Mouse (Mus musculus): ENCODE results near the gene Pola2. TPM values are rescaled to one million over a fixed set of nuclear protein-coding genes. Genes with fewer than 3 reads are reported as not detected.
A peak's percentile ranks its signal among the peaks of the same experiment; 100 is the strongest.

Gene Pola2
- polyA plus RNA-seq, 1 experiment from 2014 or later = 16.6 TPM

DNA sequence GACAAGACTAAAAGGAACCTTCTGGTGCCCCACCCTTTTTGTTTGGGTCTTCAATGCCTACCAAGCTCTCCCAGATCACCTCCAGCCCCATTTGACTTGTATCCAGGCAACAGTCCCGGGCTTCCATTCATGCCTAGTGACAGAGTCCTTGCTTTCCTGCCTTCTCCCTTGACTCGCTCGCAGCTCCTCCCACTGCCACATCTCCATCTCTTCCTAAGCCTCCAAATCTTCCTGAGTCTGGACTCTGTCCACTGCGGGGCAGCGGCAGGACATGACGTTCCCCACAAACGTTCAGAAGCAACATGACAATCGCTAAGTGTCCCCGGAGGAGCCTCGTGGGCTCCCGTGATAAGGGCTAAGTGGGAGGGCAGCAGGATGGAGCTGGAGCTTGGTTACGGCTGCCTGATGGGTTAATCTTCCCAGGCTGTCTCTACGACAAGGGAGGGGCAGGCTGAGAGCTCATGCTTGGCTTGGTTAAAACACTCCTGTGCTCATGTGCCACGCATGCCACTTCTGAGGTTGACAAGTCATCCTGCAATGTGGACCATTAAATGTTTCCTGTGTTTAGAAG, 26.1 kb downstream of the Pola2 start:
- TF ChIP-seq CTCF (IDR thresholded peaks at IDR 0.05) (no peak), EP300 (IDR thresholded peaks at IDR 0.05) (no peak)
- ATAC-seq = peak; percentile 39
- Histone ChIP-seq H3K4me2 (replicated peaks; ENCODE audit: low read depth, low read length) (no peak overlapping the region; the same call in 1 of the 2 replicates), H3K27me3 (replicated peaks; ENCODE audit: insufficient read depth, low read length) (no peaks in the 10 kb centered on the region), H3K4me1 (ENCODE audit: insufficient read depth, low read depth, low read length) (peaks cover 25% of the 10 kb centered on the region), H3K36me3 (ENCODE audit: insufficient read depth, low read length) (no peaks in the 10 kb centered on the region), H3K9me3 (ENCODE audit: low read length) (no peaks in the 10 kb centered on the region), H3K4me3 (ENCODE audit: low read depth, low read length) (no peak overlapping the region), H3K27ac (ENCODE audit: low read length) (peak overlapping the region; percentile 68), H3K9ac (replicated peaks; ENCODE audit: low read depth) (no peak overlapping the region)
- 8% methylated on average over 14 of the region's 14 CpGs for WGBS
- no peak for DNase-seq (ENCODE audit: low spot score)

GRCm38 (mm10) chr19:5937095-5937835, 26.7 kb downstream of the Pola2 start:
- H3K4me1 ChIP-seq (ENCODE audit: insufficient read depth, low read depth, low read length) = peaks cover 25% of the 10 kb centered on the region
- no peaks in the 10 kb centered on the region for H3K36me3 ChIP-seq (ENCODE audit: insufficient read depth, low read length)
- H3K9ac ChIP-seq (replicated peaks; ENCODE audit: low read depth) = no peak overlapping the region
- H3K27ac ChIP-seq (ENCODE audit: low read length) = peak overlapping the region; percentile 68
- DNase-seq (ENCODE audit: low spot score) (peak; percentile 79), ATAC-seq (peak; percentile 46)
- WGBS = 49% methylated on average over 21 of the region's 21 CpGs
- no peaks in the 10 kb centered on the region for H3K9me3 ChIP-seq (ENCODE audit: low read length)
- no peak overlapping the region; the same call in 1 of the 2 replicates for H3K4me2 ChIP-seq (replicated peaks; ENCODE audit: low read depth, low read length)
- no peak overlapping the region for H3K4me3 ChIP-seq (ENCODE audit: low read depth, low read length)
- H3K27me3 ChIP-seq (replicated peaks; ENCODE audit: insufficient read depth, low read length) = no peaks in the 10 kb centered on the region
- TF ChIP-seq EP300 (IDR thresholded peaks at IDR 0.05) (no peak), CTCF (IDR thresholded peaks at IDR 0.05) (no peak)

GRCm38 (mm10) chr19:5935691-5936090, 28.3 kb downstream of the Pola2 start:
- DNase-seq (ENCODE audit: low spot score) (peak; percentile 72), ATAC-seq (peak; percentile 34; the same call in 1 of the 2 replicates)
- 34% methylated on average over 5 of the region's 5 CpGs for WGBS
- no peak overlapping the region for H3K9ac ChIP-seq (replicated peaks; ENCODE audit: low read depth)
- H3K27ac ChIP-seq (ENCODE audit: low read length) = peak overlapping the region; percentile 77
- H3K4me3 ChIP-seq (ENCODE audit: low read depth, low read length) = no peak overlapping the region
- no peaks in the 10 kb centered on the region for H3K9me3 ChIP-seq (ENCODE audit: low read length)
- H3K4me1 ChIP-seq (ENCODE audit: insufficient read depth, low read depth, low read length) = peaks cover 25% of the 10 kb centered on the region
- no peak for TF ChIP-seq CTCF (IDR thresholded peaks at IDR 0.05)
- TF ChIP-seq EP300 (IDR thresholded peaks at IDR 0.05) = no peak
- H3K4me2 ChIP-seq (replicated peaks; ENCODE audit: low read depth, low read length) = no peak overlapping the region; the same call in 1 of the 2 replicates
- H3K27me3 ChIP-seq (replicated peaks; ENCODE audit: insufficient read depth, low read length) = no peaks in the 10 kb centered on the region
- H3K36me3 ChIP-seq (ENCODE audit: insufficient read depth, low read length) = no peaks in the 10 kb centered on the region

DNA sequence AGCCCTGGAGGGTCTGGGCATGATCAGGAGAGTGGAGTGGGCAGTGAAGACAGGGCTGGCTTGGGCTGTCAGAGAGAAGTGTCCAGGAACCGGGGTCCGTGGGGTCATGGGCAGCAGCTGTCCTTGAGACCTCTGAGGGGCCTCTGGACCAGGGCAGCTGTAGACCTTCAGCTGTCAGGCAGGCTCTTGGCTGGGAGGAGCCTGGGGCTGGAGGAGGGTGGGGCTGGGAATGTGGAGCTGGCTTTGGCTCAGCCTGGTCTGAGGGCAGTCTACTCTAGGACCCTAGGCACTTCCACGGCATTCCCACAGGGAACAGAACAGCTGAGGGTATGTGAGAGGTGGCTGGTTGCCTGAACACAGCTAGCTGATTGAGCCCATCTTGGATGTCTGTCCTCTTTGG, 28.7 kb downstream of the Pola2 start:
- peak; percentile 84 for DNase-seq (ENCODE audit: low spot score)
- H3K4me3 ChIP-seq (ENCODE audit: low read depth, low read length) = no peak overlapping the region
- peak overlapping the region; percentile 77 for H3K27ac ChIP-seq (ENCODE audit: low read length)
- WGBS = 21% methylated on average over 3 of the region's 3 CpGs
- no peak overlapping the region for H3K4me2 ChIP-seq (replicated peaks; ENCODE audit: low read depth, low read length)
- TF ChIP-seq CTCF (IDR thresholded peaks at IDR 0.05) = no peak
- peak; percentile 86 for ATAC-seq
- no peaks in the 10 kb centered on the region for H3K9me3 ChIP-seq (ENCODE audit: low read length)
- peaks cover 25% of the 10 kb centered on the region for H3K4me1 ChIP-seq (ENCODE audit: insufficient read depth, low read depth, low read length)
- no peaks in the 10 kb centered on the region for H3K27me3 ChIP-seq (replicated peaks; ENCODE audit: insufficient read depth, low read length)
- no peaks in the 10 kb centered on the region for H3K36me3 ChIP-seq (ENCODE audit: insufficient read depth, low read length)
- H3K9ac ChIP-seq (replicated peaks; ENCODE audit: low read depth) = no peak overlapping the region

DNA sequence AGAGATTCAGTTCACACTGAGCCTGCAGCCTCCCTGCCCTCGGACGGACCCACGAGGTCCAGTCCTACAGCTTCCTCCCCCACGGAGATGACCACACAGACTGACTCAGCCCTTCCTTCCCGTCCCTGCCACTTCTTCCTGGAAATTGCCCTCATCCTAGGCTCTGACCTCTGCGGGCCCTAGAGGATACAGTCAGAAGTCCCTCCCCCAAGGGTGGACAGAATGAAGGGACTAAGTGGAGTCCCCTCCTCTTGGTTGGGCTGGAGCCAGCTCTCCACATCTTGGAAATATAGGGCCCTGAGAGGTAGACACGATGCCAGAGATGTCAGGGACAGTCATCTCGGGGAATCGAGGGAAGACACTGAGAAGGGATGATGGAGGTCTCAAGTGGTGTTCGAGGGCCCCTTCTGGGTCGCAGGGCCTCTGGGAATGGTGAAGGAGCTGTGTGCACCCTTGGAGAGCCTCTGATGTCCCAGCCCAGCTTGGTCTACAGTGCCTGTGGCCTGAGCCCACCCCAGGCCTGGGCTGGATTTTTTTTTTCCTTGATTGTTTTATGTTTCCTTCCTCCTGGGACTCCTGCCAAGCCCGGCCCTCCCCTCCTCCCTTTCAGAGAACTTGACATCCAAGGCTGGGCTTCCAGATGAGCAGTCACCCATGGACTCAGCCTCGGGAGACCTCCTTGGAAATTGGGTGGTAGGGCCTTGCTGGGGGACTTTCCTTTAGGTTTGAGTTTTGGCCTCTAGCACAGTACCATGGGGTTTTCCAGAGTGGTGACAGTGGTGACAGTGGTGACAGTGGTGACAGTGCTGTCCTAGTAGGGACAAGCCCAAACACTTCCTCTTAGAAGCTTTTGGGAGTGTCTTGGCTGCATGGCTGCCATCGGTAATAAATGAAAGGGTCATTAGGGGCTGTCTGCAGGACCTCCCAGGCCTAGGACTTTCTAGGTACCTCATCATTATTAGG, 34.1 kb downstream of the Pola2 start:
- ATAC-seq (peak; percentile 73), DNase-seq (ENCODE audit: low spot score) (peak; percentile 88)
- Histone ChIP-seq H3K4me2 (replicated peaks; ENCODE audit: low read depth, low read length) (no peak overlapping the region), H3K9ac (replicated peaks; ENCODE audit: low read depth) (no peak overlapping the region), H3K27me3 (replicated peaks; ENCODE audit: insufficient read depth, low read length) (no peaks in the 10 kb centered on the region), H3K4me1 (ENCODE audit: insufficient read depth, low read depth, low read length) (peaks cover 29% of the 10 kb centered on the region), H3K4me3 (ENCODE audit: low read depth, low read length) (no peak overlapping the region), H3K27ac (ENCODE audit: low read length) (peak overlapping the region; percentile 86), H3K9me3 (ENCODE audit: low read length) (no peaks in the 10 kb centered on the region), H3K36me3 (ENCODE audit: insufficient read depth, low read length) (no peaks in the 10 kb centered on the region)
- 32% methylated on average over 14 of the region's 14 CpGs for WGBS
- TF ChIP-seq CTCF (IDR thresholded peaks at IDR 0.05) = no peak
- TF ChIP-seq EP300 (IDR thresholded peaks at IDR 0.05) = peak; percentile 44; the same call in 1 of the 2 replicates

DNA sequence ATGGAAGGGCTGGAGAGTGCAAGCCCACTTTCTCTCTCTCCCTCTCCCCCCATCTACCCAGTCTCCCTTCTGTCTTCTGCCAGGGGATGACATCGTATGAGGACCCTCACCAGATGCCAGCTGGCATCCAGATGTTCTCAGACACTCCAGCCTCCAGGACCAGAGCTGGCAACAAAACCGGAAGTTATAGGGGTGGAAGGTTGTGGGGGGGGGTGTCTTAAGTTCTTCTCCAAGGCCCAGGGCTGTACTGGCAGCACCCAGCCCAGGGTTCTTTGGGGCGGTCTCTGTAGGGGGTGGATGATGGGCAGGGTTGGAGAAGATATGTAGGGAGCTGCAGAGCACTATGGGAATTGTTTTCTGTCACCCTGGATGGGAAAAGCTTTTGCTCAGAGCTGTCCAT, 35.5 kb downstream of the Pola2 start:
- no peaks in the 10 kb centered on the region for H3K9me3 ChIP-seq (ENCODE audit: low read length)
- no peak overlapping the region for H3K4me2 ChIP-seq (replicated peaks; ENCODE audit: low read depth, low read length)
- H3K27ac ChIP-seq (ENCODE audit: low read length) = peak overlapping the region; percentile 86; the same call in 1 of the 2 replicates
- ATAC-seq (no peak), DNase-seq (ENCODE audit: low spot score) (peak; percentile 21)
- H3K4me1 ChIP-seq (ENCODE audit: insufficient read depth, low read depth, low read length) = peaks cover 29% of the 10 kb centered on the region
- 42% methylated on average over 3 of the region's 3 CpGs for WGBS
- H3K4me3 ChIP-seq (ENCODE audit: low read depth, low read length) = no peak overlapping the region
- no peaks in the 10 kb centered on the region for H3K36me3 ChIP-seq (ENCODE audit: insufficient read depth, low read length)
- TF ChIP-seq EP300 (IDR thresholded peaks at IDR 0.05) = no peak
- TF ChIP-seq CTCF (IDR thresholded peaks at IDR 0.05) = no peak
- H3K27me3 ChIP-seq (replicated peaks; ENCODE audit: insufficient read depth, low read length) = no peaks in the 10 kb centered on the region
- H3K9ac ChIP-seq (replicated peaks; ENCODE audit: low read depth) = no peak overlapping the region

All from lung, postnatal 0 days (tissue).